Mouse (Mus musculus) liver, embryonic 14.5 days (tissue): Measurements from ENCODE around the gene Slc1a2.

ENCODE experiments used
- CTCF ChIP-seq: IDR thresholded peaks from 2 replicates; pipeline ENCODE4 v1.5.1; 2016; ENCODE audit warnings: antibody characterized with exemption, low read depth, control low read depth
- EP300 ChIP-seq: IDR thresholded peaks from 2 replicates; pipeline ENCODE4 v1.6.1; 2016; ENCODE audit warnings: antibody characterized with exemption, low read depth

DNA sequence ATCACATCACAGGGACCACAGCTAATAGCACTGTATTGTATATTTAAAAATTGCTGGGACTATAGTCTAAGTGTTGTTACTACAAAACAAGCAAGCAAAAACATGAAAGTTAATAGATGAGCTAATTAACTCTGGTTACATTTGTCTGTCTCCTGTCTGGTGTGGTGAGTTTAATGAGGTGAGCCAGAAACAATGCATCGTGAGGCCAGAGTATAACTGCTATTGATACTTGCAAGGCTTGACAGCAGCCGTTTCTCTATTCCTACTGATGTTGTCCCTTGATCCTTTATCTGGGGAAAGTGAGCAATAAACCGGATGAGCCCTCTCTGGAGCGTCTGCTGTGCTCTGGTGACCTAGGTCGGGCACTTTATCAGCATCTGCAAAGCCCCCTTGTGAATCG lies 11.1 kb downstream of the Slc1a2 start:
- TF ChIP-seq CTCF (no peak), EP300 (no peak)
